Mouse (Mus musculus): ENCODE measurements around the gene Itgb8. TPM values are rescaled to one million over a fixed set of nuclear protein-coding genes. Genes with fewer than 3 reads are reported as not detected.

Gene Itgb8
- total and polyA plus RNA-seq, 2 experiments from 2014 or later, result 1.2 to 6.0 TPM

DNA sequence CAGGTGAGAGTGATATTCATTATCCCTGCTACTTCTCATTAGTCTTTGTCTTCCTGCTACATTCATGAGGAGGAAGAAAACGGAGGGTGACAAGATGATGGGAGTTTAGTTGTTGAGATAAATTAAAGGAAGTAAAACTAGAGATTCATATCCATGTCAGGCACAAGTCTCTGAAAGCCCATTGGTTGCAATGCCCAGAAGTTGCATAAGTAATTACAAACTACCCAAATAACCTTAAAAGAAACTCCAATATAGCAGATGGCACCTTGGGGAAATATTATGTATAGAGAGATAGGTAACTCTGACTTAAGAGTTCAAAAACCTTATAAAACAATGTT is 31.2 kb downstream of the Itgb8 start:
- Histone ChIP-seq H3K27me3 (ENCODE audit: control insufficient read depth, insufficient read depth, low read length) (no peaks in the 10 kb centered on the region), H3K9me3 (replicated peaks; ENCODE audit: control insufficient read depth, low read length) (no peaks in the 10 kb centered on the region), H3K4me1 (ENCODE audit: control insufficient read depth, insufficient read depth) (no peaks in the 10 kb centered on the region), H3K36me3 (replicated peaks; ENCODE audit: control insufficient read depth, insufficient read depth, low read length) (no peaks in the 10 kb centered on the region), H3K4me3 (ENCODE audit: low read depth, low read length) (no peak overlapping the region), H3K9ac (replicated peaks; ENCODE audit: low read depth, low read length) (no peak overlapping the region), H3K27ac (ENCODE audit: low read depth) (no peak overlapping the region), H3K4me2 (ENCODE audit: low read depth, low read length) (no peak overlapping the region)
- no peak for ATAC-seq (ENCODE audit: insufficient read depth, low read depth)
- no peak for DNase-seq (ENCODE audit: low spot score)
- 54% methylated on average over 1 of the region's 1 CpGs for WGBS
- TF ChIP-seq EP300 (IDR thresholded peaks at IDR 0.05; ENCODE audit: low read depth), result no peak
- no peak for TF ChIP-seq CTCF (IDR thresholded peaks at IDR 0.05; ENCODE audit: low read depth)

DNA sequence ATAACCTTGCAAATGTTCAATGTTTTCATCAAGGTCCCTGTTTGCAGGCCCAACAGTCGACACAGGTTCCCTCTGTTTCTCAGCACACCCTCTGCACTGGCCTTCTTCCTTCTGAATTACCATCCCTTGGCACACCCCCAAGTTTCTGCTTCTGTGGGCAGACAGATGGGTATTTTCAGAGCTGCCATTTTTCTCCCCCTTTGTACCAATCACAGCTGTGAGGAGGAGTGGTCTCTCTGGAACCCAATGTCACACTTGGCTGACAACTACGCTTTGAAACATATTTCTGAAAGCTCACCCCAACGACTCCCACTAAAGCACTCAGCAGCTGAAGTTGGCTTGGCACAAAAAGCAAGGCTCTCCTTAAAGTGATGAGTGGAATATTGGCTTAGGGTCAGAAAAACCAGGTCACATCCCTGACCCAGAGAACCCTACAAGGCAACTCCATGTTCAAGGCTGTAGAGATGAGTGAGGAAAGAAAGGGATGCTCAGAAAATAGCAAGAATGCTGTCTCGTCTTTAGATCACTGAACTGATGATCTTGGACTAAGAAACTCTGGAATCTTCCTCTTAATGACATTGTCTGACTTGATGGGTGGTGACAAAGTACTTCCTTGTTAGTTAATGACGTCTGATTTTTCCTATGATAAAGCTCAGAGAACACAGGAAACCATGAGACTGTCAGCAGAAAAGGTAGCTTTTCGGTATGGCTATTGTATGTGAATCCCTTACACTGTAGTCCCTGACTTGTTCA is 31.7 kb downstream of the Itgb8 start:
- Histone ChIP-seq H3K27ac (ENCODE audit: low read depth) (no peak overlapping the region), H3K4me3 (ENCODE audit: low read depth, low read length) (no peak overlapping the region), H3K9me3 (replicated peaks; ENCODE audit: control insufficient read depth, low read length) (no peaks in the 10 kb centered on the region), H3K27me3 (ENCODE audit: control insufficient read depth, insufficient read depth, low read length) (no peaks in the 10 kb centered on the region), H3K4me2 (ENCODE audit: low read depth, low read length) (no peak overlapping the region), H3K9ac (replicated peaks; ENCODE audit: low read depth, low read length) (no peak overlapping the region), H3K4me1 (ENCODE audit: control insufficient read depth, insufficient read depth) (no peaks in the 10 kb centered on the region), H3K36me3 (replicated peaks; ENCODE audit: control insufficient read depth, insufficient read depth, low read length) (no peaks in the 10 kb centered on the region)
- ATAC-seq (ENCODE audit: insufficient read depth, low read depth) (no peak), DNase-seq (ENCODE audit: low spot score) (no peak)
- TF ChIP-seq EP300 (IDR thresholded peaks at IDR 0.05; ENCODE audit: low read depth), result no peak
- TF ChIP-seq CTCF (IDR thresholded peaks at IDR 0.05; ENCODE audit: low read depth), result no peak
- WGBS, result 51% methylated on average over 6 of the region's 6 CpGs

DNA sequence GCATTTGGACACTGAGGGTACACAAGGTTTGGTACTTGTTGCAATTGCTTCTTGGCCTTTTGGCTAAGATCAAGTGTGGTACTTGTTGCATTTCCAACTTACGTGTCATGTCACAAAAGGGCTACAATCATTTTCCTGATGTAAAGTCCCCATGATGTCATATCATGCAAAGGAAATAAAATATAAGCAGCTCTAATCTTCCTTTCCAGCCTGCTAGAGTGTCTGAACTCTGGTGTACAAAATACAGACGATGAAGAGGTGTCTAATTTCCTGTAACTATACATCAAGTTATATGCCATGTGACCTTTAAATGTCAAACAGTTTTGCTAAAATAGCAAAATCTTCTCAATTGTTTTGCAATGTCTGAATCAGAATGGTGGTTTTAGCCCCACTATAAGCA is 34.2 kb downstream of the Itgb8 start:
- H3K27me3 ChIP-seq (ENCODE audit: control insufficient read depth, insufficient read depth, low read length), result no peaks in the 10 kb centered on the region
- no peaks in the 10 kb centered on the region for H3K4me1 ChIP-seq (ENCODE audit: control insufficient read depth, insufficient read depth)
- TF ChIP-seq CTCF (IDR thresholded peaks at IDR 0.05; ENCODE audit: low read depth), result no peak
- TF ChIP-seq EP300 (IDR thresholded peaks at IDR 0.05; ENCODE audit: low read depth), result no peak
- H3K9ac ChIP-seq (replicated peaks; ENCODE audit: low read depth, low read length), result no peak overlapping the region
- H3K36me3 ChIP-seq (replicated peaks; ENCODE audit: control insufficient read depth, insufficient read depth, low read length), result no peaks in the 10 kb centered on the region
- H3K4me2 ChIP-seq (ENCODE audit: low read depth, low read length), result no peak overlapping the region
- 65% methylated on average over 2 of the region's 2 CpGs for WGBS
- DNase-seq (ENCODE audit: low spot score), result no peak
- no peak overlapping the region for H3K27ac ChIP-seq (ENCODE audit: low read depth)
- no peak for ATAC-seq (ENCODE audit: insufficient read depth, low read depth)
- H3K9me3 ChIP-seq (replicated peaks; ENCODE audit: control insufficient read depth, low read length), result no peaks in the 10 kb centered on the region
- no peak overlapping the region for H3K4me3 ChIP-seq (ENCODE audit: low read depth, low read length)

DNA sequence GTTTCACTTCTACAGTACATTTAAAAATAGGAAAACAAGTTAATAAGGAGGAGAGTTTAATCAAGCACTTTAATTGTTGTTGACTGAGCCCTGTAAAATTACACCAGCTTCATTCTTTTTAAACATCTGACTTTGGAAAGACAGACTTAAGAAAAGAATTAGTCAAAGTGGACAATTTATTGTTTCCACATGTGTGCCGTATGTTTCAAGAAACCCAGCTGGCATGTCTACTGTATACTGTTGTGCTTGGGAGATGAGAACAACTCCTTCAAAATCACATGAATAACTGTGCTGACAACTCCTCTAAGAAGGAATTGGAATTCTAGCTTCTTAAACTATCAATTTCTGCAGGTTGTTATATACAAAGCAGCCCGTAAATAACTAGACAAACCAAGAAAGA is 35.8 kb downstream of the Itgb8 start:
- Histone ChIP-seq H3K9ac (replicated peaks; ENCODE audit: low read depth, low read length) (no peak overlapping the region), H3K36me3 (replicated peaks; ENCODE audit: control insufficient read depth, insufficient read depth, low read length) (no peaks in the 10 kb centered on the region), H3K4me3 (ENCODE audit: low read depth, low read length) (no peak overlapping the region), H3K9me3 (replicated peaks; ENCODE audit: control insufficient read depth, low read length) (no peaks in the 10 kb centered on the region), H3K4me2 (ENCODE audit: low read depth, low read length) (no peak overlapping the region), H3K4me1 (ENCODE audit: control insufficient read depth, insufficient read depth) (no peaks in the 10 kb centered on the region), H3K27me3 (ENCODE audit: control insufficient read depth, insufficient read depth, low read length) (no peaks in the 10 kb centered on the region), H3K27ac (ENCODE audit: low read depth) (no peak overlapping the region)
- 82% methylated on average over 2 of the region's 2 CpGs for WGBS
- ATAC-seq (ENCODE audit: insufficient read depth, low read depth) (no peak), DNase-seq (ENCODE audit: low spot score) (no peak)
- TF ChIP-seq EP300 (IDR thresholded peaks at IDR 0.05; ENCODE audit: low read depth), result no peak
- TF ChIP-seq CTCF (IDR thresholded peaks at IDR 0.05; ENCODE audit: low read depth), result no peak

DNA sequence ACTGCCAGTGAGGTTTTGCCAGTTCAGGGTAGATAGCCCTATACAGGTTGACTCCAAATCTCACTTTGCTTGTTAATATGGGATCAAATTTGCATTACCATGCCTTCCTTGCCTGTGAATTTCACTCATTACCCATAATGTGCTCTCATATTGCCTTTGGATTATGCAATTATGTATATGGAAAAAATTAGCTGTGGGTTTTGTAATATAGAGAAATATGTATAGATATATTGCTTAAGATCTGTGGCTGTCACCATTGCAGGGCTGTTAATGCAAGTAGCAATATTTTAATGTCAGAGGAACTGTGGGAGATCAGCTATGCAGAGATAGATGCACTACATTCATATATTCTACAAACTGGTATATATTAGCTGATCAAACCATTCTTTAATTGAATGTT is 43.5 kb downstream of the Itgb8 start:
- Histone ChIP-seq H3K27ac (ENCODE audit: low read depth) (no peak overlapping the region), H3K4me1 (ENCODE audit: control insufficient read depth, insufficient read depth) (no peaks in the 10 kb centered on the region), H3K9ac (replicated peaks; ENCODE audit: low read depth, low read length) (no peak overlapping the region), H3K4me2 (ENCODE audit: low read depth, low read length) (no peak overlapping the region), H3K9me3 (replicated peaks; ENCODE audit: control insufficient read depth, low read length) (no peaks in the 10 kb centered on the region), H3K4me3 (ENCODE audit: low read depth, low read length) (no peak overlapping the region), H3K27me3 (ENCODE audit: control insufficient read depth, insufficient read depth, low read length) (no peaks in the 10 kb centered on the region), H3K36me3 (replicated peaks; ENCODE audit: control insufficient read depth, insufficient read depth, low read length) (no peaks in the 10 kb centered on the region)
- TF ChIP-seq CTCF (IDR thresholded peaks at IDR 0.05; ENCODE audit: low read depth) (no peak), EP300 (IDR thresholded peaks at IDR 0.05; ENCODE audit: low read depth) (no peak)
- ATAC-seq (ENCODE audit: insufficient read depth, low read depth), result no peak
- no peak for DNase-seq (ENCODE audit: low spot score)

DNA sequence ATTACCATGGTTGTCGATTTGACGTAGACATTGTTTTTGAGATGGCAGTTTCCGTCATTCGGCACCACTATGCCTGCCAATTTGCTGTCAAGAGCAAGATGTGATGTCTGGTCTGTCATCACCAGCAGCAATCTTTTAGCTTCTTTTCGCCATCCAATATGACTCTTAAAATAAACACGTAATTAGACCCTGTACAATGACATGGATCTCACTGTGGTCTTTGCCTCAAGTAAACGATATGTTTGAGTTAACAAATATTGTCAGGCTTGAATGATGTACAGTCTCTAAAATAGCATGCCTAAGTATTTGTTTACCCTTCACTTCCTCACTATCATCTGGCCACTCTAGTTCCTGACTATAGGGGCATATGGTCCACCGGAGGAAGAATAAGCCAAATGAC is 48.8 kb downstream of the Itgb8 start:
- no peak overlapping the region for H3K9ac ChIP-seq (replicated peaks; ENCODE audit: low read depth, low read length)
- DNase-seq (ENCODE audit: low spot score) (no peak), ATAC-seq (ENCODE audit: insufficient read depth, low read depth) (no peak)
- no peaks in the 10 kb centered on the region for H3K27me3 ChIP-seq (ENCODE audit: control insufficient read depth, insufficient read depth, low read length)
- 36% methylated on average over 8 of the region's 8 CpGs for WGBS
- no peaks in the 10 kb centered on the region for H3K4me1 ChIP-seq (ENCODE audit: control insufficient read depth, insufficient read depth)
- no peak overlapping the region for H3K27ac ChIP-seq (ENCODE audit: low read depth)
- no peaks in the 10 kb centered on the region for H3K36me3 ChIP-seq (replicated peaks; ENCODE audit: control insufficient read depth, insufficient read depth, low read length)
- H3K9me3 ChIP-seq (replicated peaks; ENCODE audit: control insufficient read depth, low read length), result no peaks in the 10 kb centered on the region
- H3K4me2 ChIP-seq (ENCODE audit: low read depth, low read length), result no peak overlapping the region
- TF ChIP-seq EP300 (IDR thresholded peaks at IDR 0.05; ENCODE audit: low read depth) (no peak), CTCF (IDR thresholded peaks at IDR 0.05; ENCODE audit: low read depth) (no peak)
- H3K4me3 ChIP-seq (ENCODE audit: low read depth, low read length), result no peak overlapping the region

Measured in heart, postnatal 0 days (tissue).